Mouse (Mus musculus) frontal cortex, adult 2 months (tissue): ENCODE data around the gene Pamr1. TPM values are rescaled to one million over a fixed set of nuclear protein-coding genes. Genes with fewer than 3 reads are reported as not detected.
A peak's percentile ranks its signal among the peaks of the same experiment; 100 is the strongest.

ENCODE experiments used
- DNase-seq, 2 experiments: peaks; one replicate each; pipeline ENCODE4 v3.0.0; 2022; ENCODE audit warnings: low spot score in 1 of 2; ENCODE audit errors: extremely low spot score in 1 of 2
- polyA plus RNA-seq: library from polyadenylated mRNA; depleted of rRNA; stranded (reverse); fragments of >200 nt; gene quantifications from 2 replicates; pipeline ENCODE4 v1.2.3, GENCODE M21; 2012; rRNA removed

The Pamr1 gene
- polyA plus RNA-seq: 31.8 and 32.9 TPM in 2 replicates

GRCm38 (mm10) chr2:102549611-102550266 lies at the start of gene Pamr1:
TSS of gene Pamr1 (plus strand) at chr2:102550012.
- DNase-seq: peak in 1 of 2 experiments; percentile 23

- no peak for DNase-seq
Measured at GRCm38 (mm10) chr2:102507633-102508032, 42.2 kb upstream of the Pamr1 start.

GRCm38 (mm10) chr2:102508154-102508553 lies 41.7 kb upstream of the Pamr1 start:
- DNase-seq: no peak

- no peak for DNase-seq
Measured at GRCm38 (mm10) chr2:102519956-102520355, 29.9 kb upstream of the Pamr1 start.

- DNase-seq: no peak
Measured at GRCm38 (mm10) chr2:102527563-102527962, 22.2 kb upstream of the Pamr1 start.

- DNase-seq: no peak
Measured at GRCm38 (mm10) chr2:102533437-102533836, 16.4 kb upstream of the Pamr1 start.

- DNase-seq: no peak
Measured at GRCm38 (mm10) chr2:102536766-102537165, 13.0 kb upstream of the Pamr1 start.

GRCm38 (mm10) chr2:102540438-102541230 lies 9.2 kb upstream of the Pamr1 start:
- DNase-seq: no peak

- peak in 1 of 2 experiments; percentile 31 for DNase-seq
Measured at GRCm38 (mm10) chr2:102541404-102542125, 8.2 kb upstream of the Pamr1 start.

- peak in 1 of 2 experiments; percentile 35 for DNase-seq
Measured at GRCm38 (mm10) chr2:102543961-102544719, 5.7 kb upstream of the Pamr1 start.

GRCm38 (mm10) chr2:102550910-102551582 lies 1.2 kb downstream of the Pamr1 start:
- no peak for DNase-seq

- no peak for DNase-seq
Measured at GRCm38 (mm10) chr2:102551594-102551993, 1.8 kb downstream of the Pamr1 start.

- DNase-seq: no peak
Measured at GRCm38 (mm10) chr2:102552095-102552537, 2.3 kb downstream of the Pamr1 start.

- DNase-seq: no peak
Measured at GRCm38 (mm10) chr2:102557085-102557484, 7.3 kb downstream of the Pamr1 start.

GRCm38 (mm10) chr2:102558965-102559364 lies 9.2 kb downstream of the Pamr1 start:
- no peak for DNase-seq

- no peak for DNase-seq
Measured at GRCm38 (mm10) chr2:102563848-102564247, 14.0 kb downstream of the Pamr1 start.

GRCm38 (mm10) chr2:102579248-102579647 lies 29.4 kb downstream of the Pamr1 start:
- DNase-seq: peak; percentile 28 to 46

- DNase-seq: peak in 1 of 2 experiments; percentile 81
Measured at GRCm38 (mm10) chr2:102589977-102590376, 40.2 kb downstream of the Pamr1 start.

- no peak for DNase-seq
Measured at GRCm38 (mm10) chr2:102594535-102594934, 44.7 kb downstream of the Pamr1 start.
